Mouse (Mus musculus): ENCODE measurements around the gene Ofcc1.

DNA sequence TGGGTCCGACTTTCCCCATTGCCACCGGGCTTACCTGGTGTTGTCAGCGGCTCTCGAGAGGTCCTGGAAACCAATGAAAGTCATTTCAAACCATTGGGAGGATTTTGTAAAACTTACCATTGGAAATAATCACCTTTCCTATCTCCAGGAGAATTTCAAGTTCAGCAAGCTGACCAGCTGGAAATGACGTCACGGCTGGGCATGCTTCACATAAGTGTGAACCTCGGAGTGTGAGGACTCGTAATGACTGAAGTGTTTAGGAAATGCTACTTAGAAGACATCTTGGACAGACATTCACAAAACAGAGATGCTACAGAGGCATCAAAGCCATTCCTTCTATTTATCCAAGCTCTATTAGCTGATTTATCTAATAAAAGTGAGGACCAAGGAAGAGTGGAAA lies 361.0 kb downstream of the Ofcc1 start:
- TF ChIP-seq POLR2AphosphoS2 (IDR thresholded peaks at IDR 0.05; ENCODE audit: insufficient read length, low read depth): no peak
- no peak for TF ChIP-seq POLR2A (IDR thresholded peaks at IDR 0.05; ENCODE audit: insufficient read length, low read depth)
- TF ChIP-seq MAX (IDR thresholded peaks at IDR 0.05; ENCODE audit: low read depth): no peak
- no peak for TF ChIP-seq USF1 (IDR thresholded peaks at IDR 0.05; ENCODE audit: low read depth)
- TF ChIP-seq MYOG (IDR thresholded peaks at IDR 0.05; ENCODE audit: control insufficient read depth in 1 of 3, insufficient read depth in 1 of 3, insufficient read length in 2 of 3, low read depth in 2 of 3): no peak
- no peak for TF ChIP-seq TCF12 (IDR thresholded peaks at IDR 0.05; ENCODE audit: insufficient read depth, poor library complexity, severe bottlenecking)

Measured in myocyte (in vitro differentiated cells).